Mouse (Mus musculus): ENCODE measurements around the gene Dnttip1. TPM values are rescaled to one million over a fixed set of nuclear protein-coding genes. Genes with fewer than 3 reads are reported as not detected.
"Not testable (repeated sequence)": the region's sequence is repeated elsewhere in the genome, so short reads cannot be mapped to it uniquely, and the experiment has no call there.

The Dnttip1 gene
- total and polyA plus RNA-seq, 3 experiments = 14.0 to 29.7 (median 17.6) TPM

GRCm38 (mm10) chr2:164795868-164796267 lies 50.1 kb downstream of the Dnttip1 start:
- TF ChIP-seq IRF4 (IDR thresholded peaks at IDR 0.05; ENCODE audit: low read depth, low read length) = no peak
- TF ChIP-seq MAZ (IDR thresholded peaks at IDR 0.05; ENCODE audit: low read depth, low read length) = no peak
- TF ChIP-seq RAD21 (IDR thresholded peaks at IDR 0.05; ENCODE audit: low read depth, low read length) = no peak
- no peak for TF ChIP-seq SIN3A (IDR thresholded peaks at IDR 0.05; ENCODE audit: low read length)
- TF ChIP-seq TBP (conservative IDR thresholded peaks at IDR 0.05; ENCODE audit: low read depth, low read length) = no peak
- TF ChIP-seq JUND (conservative IDR thresholded peaks at IDR 0.05; ENCODE audit: low read depth, low read length) = no peak
- no peak for TF ChIP-seq HCFC1 (IDR thresholded peaks at IDR 0.05; ENCODE audit: low read depth, low read length)
- no peak for TF ChIP-seq USF2 (conservative IDR thresholded peaks at IDR 0.05; ENCODE audit: low read depth, low read length)
- TF ChIP-seq TCF12 (IDR thresholded peaks at IDR 0.05; ENCODE audit: low read depth, low read length) = no peak
- no peak for TF ChIP-seq MYC (IDR thresholded peaks at IDR 0.05; ENCODE audit: low read depth, low read length)
- TF ChIP-seq POLR2AphosphoS2 (IDR thresholded peaks at IDR 0.05; ENCODE audit: low read depth, low read length) = no peak
- TF ChIP-seq MAX (IDR thresholded peaks at IDR 0.05; ENCODE audit: low read length) = no peak
- no peak for TF ChIP-seq ELF1 (IDR thresholded peaks at IDR 0.05; ENCODE audit: low read depth, low read length)
- TF ChIP-seq GABPA (IDR thresholded peaks at IDR 0.05; ENCODE audit: insufficient replicate concordance, low read depth, low read length) = no peak
- TF ChIP-seq CTCF (conservative IDR thresholded peaks at IDR 0.05 in 1 of 2, IDR thresholded peaks at IDR 0.05 in 1 of 2; ENCODE audit: low read depth in 2 of 2, low read length in 2 of 2) = no peak
- TF ChIP-seq CHD1 (IDR thresholded peaks at IDR 0.05; ENCODE audit: low read depth, low read length) = no peak
- TF ChIP-seq NRF1 (IDR thresholded peaks at IDR 0.05; ENCODE audit: low read depth, low read length) = no peak
- no peak for TF ChIP-seq MXI1 (IDR thresholded peaks at IDR 0.05; ENCODE audit: low read depth, low read length)
- TF ChIP-seq ZMIZ1 (IDR thresholded peaks at IDR 0.05; ENCODE audit: low read depth, low read length) = no peak
- H3K4me1 ChIP-seq (ENCODE audit: control insufficient read depth in 1 of 2, insufficient read depth in 2 of 2) = peaks cover 0 to 6% of the 10 kb centered on the region in 2 experiments; a peak in 2 of 4 replicates
- H3K36me3 ChIP-seq (replicated peaks in 1 of 2; ENCODE audit: control insufficient read depth in 1 of 2, insufficient read depth in 1 of 2, low read length in 1 of 2) = peaks cover 59 to 85% of the 10 kb centered on the region in 2 experiments
- no peaks in the 10 kb centered on the region for H3K9me3 ChIP-seq (replicated peaks; ENCODE audit: low read length)
- no peak for DNase-seq (ENCODE audit: extremely low read depth)
- no peak overlapping the region for H3K9ac ChIP-seq (ENCODE audit: insufficient read depth, low read depth)
- dilution Hi-C loops (cut with MboI; ENCODE audit: extremely low pct_ligation_motif_present, extremely low pct_unique_long_range_greater_than_20kb, low sequenced_read_pairs) = no loop called here
- no peak overlapping the region for H3K4me2 ChIP-seq (ENCODE audit: insufficient read depth, low read depth, poor library complexity, severe bottlenecking)
- H3K79me2 ChIP-seq (replicated peaks; ENCODE audit: control insufficient read depth, extremely low read depth, insufficient read depth, poor library complexity, severe bottlenecking) = no peaks in the 10 kb centered on the region
- in situ Hi-C loops (cut with MboI; ENCODE audit: low pct_ligation_motif_present, low pct_unique_long_range_greater_than_20kb, low sequenced_read_pairs) = no loop called here
- H3K4me3 ChIP-seq (replicated peaks in 1 of 3; ENCODE audit: low read depth in 2 of 3, low read length in 2 of 3, poor library complexity in 1 of 3) = no peak overlapping the region
- H3K27ac ChIP-seq (ENCODE audit: insufficient read depth, low read depth) = no peak overlapping the region
- no peaks in the 10 kb centered on the region for H3K27me3 ChIP-seq (replicated peaks)

GRCm38 (mm10) chr2:164798554-164798953 lies 52.8 kb downstream of the Dnttip1 start:
- in situ Hi-C loops (cut with MboI; ENCODE audit: low pct_ligation_motif_present, low pct_unique_long_range_greater_than_20kb, low sequenced_read_pairs); H3K9me3 ChIP-seq (replicated peaks; ENCODE audit: low read length); H3K4me2 ChIP-seq (ENCODE audit: insufficient read depth, low read depth, poor library complexity, severe bottlenecking); H3K27ac ChIP-seq (ENCODE audit: insufficient read depth, low read depth); H3K4me3 ChIP-seq (replicated peaks in 1 of 3; ENCODE audit: low read depth in 2 of 3, low read length in 2 of 3, poor library complexity in 1 of 3); H3K79me2 ChIP-seq (replicated peaks; ENCODE audit: control insufficient read depth, extremely low read depth, insufficient read depth, poor library complexity, severe bottlenecking); H3K9ac ChIP-seq (ENCODE audit: insufficient read depth, low read depth); dilution Hi-C loops (cut with MboI; ENCODE audit: extremely low pct_ligation_motif_present, extremely low pct_unique_long_range_greater_than_20kb, low sequenced_read_pairs); H3K27me3 ChIP-seq (replicated peaks): not testable (repeated sequence)
- peak; percentile 39 for DNase-seq (ENCODE audit: extremely low read depth)
- TF ChIP-seq MYC (IDR thresholded peaks at IDR 0.05; ENCODE audit: low read depth, low read length) = peak; percentile 65; the same call in 1 of the 2 replicates
- peak in 1 of 2 experiments; percentile 49; a peak in 2 of 4 replicates for TF ChIP-seq CTCF (conservative IDR thresholded peaks at IDR 0.05 in 1 of 2, IDR thresholded peaks at IDR 0.05 in 1 of 2; ENCODE audit: low read depth in 2 of 2, low read length in 2 of 2)
- peaks cover 38 to 81% of the 10 kb centered on the region in 2 experiments for H3K36me3 ChIP-seq (replicated peaks in 1 of 2; ENCODE audit: control insufficient read depth in 1 of 2, insufficient read depth in 1 of 2, low read length in 1 of 2)
- H3K4me1 ChIP-seq (ENCODE audit: control insufficient read depth in 1 of 2, insufficient read depth in 2 of 2) = peaks cover 2 to 13% of the 10 kb centered on the region in 2 experiments; a peak in 2 of 4 replicates
